Mouse (Mus musculus) layer of hippocampus, adult 18-20 months (tissue): Measurements from ENCODE around the gene Cggbp1. TPM values are rescaled to one million over a fixed set of nuclear protein-coding genes. Genes with fewer than 3 reads are reported as not detected.

Experiments used
- DNase-seq, 2 experiments: peaks; one replicate each; pipeline ENCODE4 v3.0.0; 2022; ENCODE audit warnings: low spot score in 2 of 2
- total RNA-seq, 2 experiments: library from RNA; stranded (reverse); gene quantifications; 2 replicates each; pipeline ENCODE4 v1.2.3; 2021

Gene Cggbp1
- total RNA-seq, 2 experiments from 2014 or later, result 62.7 to 64.9 TPM

DNA sequence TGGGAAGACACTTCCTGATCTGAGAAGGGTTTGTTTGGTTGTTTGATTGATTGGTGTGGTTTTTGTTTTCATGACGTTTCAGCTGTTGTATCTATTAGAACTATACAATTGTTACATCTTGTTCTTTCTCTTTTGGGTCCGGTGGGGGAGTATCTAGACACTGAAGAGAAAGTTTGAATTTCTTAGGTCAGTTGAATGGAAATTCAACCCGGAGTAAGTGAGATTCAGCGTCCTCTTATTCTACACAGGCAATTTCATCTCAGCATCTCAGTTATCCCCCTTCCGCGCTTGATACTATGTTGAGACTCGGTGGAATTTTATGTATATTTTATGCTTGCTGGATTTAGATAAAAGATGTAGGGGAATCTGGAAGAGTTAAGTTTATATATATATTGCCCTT lies 21.0 kb downstream of the Cggbp1 start:
- no peak for DNase-seq

DNA sequence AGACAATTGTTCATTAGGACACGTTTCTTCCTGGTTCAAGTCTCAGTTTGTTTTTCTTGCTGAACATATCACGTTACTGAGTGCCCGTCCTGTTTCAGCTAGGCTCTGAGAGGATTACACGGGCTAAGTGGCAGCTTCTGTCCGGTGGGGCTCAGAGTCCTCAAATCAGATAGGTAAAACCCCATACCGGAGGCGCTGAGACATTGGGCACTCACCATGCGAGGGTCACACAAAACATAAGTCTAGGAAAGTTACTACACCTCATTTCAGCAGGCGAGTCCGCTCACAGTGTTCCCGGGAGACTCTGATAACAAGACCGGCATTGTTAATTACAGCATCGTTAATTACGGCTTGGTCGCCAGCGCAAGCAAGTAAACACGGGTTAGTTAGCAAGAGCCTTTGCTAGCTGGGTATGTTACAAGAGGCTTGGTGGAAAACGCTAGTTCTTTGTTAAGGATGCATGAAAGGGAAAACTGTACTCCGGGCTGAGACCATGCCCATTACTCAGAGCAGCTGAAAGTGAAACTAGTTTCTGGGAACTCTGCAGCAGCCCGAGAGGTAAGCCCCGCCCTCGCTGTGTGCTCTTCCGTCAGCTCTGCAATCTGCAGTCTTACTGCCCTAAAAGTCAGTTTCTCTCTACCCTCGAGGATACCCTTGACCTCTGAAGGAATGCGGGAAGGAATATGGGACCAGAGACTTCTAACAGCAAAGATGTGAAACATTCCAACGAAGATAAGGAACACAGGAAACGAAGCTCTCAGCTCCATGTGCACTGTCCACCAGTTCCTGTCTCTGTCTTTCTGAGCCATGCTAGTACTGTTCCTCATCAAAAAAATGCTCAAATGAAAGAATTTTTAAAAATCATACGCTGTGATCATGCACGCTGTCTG lies 21.9 kb downstream of the Cggbp1 start:
- peak; percentile 16 to 55 for DNase-seq

- DNase-seq, result no peak
These were observed 23.6 kb downstream of the Cggbp1 start for GRCm38 (mm10) chr16:64875384-64875783.

DNA sequence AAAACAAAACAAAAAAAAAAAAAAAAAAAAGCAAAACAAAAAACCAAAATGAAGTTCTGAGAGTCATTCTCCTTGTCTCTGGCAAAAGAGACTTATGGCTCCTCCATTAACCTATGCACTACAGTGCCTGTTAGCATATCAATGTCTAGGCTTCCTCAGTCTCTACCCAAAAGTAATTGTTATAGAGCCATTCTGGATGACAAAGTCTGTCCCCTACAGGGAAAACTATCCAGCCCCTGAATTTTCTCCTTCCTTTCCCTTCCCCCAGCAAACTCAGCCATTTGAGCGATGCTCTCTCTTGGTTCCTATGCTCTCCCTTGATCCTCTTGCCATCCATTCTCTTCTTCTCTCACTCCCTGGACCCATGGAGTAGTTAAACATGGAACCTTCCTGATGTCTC lies 24.0 kb downstream of the Cggbp1 start:
- no peak for DNase-seq

DNA sequence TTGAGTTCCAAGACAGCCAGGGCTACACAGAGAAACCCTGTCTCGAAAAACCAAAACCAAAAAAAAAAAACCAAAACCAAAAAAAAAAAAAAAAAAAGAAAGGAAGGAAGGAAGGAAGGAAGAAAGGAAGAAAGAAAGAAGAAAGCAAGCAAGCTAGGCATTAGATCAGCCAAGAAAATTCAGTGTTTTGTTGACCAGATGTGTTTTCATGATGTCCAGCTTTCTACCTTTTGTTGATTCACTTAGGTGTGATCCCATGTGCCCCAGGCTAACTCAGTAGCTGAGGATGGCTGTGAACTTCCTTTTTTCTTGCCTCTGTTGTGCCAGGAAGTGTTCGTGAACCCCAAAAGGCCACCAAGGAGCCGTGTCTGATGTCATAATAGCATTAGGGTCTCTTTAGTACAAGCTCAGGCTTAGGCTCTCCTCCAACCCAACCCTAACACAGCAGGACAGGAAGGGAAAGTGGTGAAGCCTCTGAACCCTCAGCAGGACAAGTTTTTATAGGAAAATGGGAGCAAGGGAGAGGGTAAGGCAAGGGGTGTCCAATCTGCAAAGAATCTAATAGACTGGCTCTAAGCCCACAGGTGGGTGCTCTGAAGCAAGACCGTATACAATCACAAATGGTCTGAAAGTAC lies 25.0 kb downstream of the Cggbp1 start:
- no peak for DNase-seq

DNA sequence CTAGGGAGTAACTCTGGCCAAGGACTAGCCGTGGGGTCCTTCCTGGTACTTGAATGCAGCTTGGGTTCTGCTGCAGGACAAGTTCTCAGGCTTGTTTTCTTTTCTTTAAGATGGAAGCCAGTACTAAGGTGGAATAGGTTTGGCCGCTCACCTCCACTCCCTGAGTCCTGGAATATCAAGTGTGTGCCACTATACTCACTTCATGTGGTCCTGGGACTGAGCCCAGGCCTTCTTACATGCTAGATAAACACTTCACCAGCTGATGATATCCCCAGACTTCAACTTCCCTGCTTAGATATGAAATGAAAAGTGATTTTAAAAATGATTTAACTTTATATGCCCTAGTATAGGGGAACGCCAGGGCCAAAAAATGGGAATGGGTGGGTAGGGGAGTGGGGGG lies 25.5 kb downstream of the Cggbp1 start:
- no peak for DNase-seq

- DNase-seq, result no peak
These were observed 26.9 kb downstream of the Cggbp1 start for GRCm38 (mm10) chr16:64878611-64879132.

GRCm38 (mm10) chr16:64879735-64880134 lies 27.9 kb downstream of the Cggbp1 start:
- DNase-seq, result no peak

DNA sequence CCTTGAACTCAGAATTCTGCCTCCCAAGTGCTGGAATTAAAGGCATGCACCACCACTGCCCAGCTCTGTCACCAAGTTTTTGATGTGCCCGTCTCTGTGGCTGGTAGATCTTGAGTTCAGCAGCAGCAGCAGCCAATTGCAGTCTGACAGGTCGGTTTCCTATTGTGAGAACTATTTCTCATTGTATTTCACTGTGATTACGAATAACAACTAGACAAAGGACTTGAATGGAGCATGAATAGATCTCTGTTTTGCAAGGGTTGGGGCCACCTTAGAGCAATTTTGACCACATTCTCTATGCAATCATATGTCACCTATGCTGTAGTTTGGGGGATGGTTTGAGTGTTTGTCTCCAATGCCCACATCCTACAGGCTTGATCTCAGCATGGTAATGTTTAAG lies 29.2 kb downstream of the Cggbp1 start:
- no peak for DNase-seq

GRCm38 (mm10) chr16:64881442-64881841 lies 29.6 kb downstream of the Cggbp1 start:
- no peak for DNase-seq

DNA sequence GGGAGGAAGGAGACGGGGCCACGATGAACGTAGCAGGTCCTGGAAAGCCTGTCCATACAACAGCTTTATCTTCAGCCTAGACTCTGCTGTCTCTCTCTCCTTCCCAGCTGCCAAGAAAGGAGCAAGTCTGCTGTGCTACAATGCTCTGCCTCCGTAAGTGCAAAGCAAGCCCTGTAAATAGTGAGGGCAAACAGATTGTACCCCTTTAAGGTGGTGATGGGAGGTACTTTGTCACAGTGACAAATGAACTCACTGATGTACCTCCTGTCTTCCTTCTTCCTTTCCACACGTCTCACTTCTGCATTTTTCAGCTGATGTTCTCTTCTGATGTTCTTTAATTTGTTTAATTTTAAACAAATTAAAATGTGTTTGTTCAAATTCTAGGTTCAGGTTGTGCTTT lies 32.1 kb downstream of the Cggbp1 start:
- no peak for DNase-seq

GRCm38 (mm10) chr16:64884420-64884838 lies 32.6 kb downstream of the Cggbp1 start:
- DNase-seq, result no peak

DNA sequence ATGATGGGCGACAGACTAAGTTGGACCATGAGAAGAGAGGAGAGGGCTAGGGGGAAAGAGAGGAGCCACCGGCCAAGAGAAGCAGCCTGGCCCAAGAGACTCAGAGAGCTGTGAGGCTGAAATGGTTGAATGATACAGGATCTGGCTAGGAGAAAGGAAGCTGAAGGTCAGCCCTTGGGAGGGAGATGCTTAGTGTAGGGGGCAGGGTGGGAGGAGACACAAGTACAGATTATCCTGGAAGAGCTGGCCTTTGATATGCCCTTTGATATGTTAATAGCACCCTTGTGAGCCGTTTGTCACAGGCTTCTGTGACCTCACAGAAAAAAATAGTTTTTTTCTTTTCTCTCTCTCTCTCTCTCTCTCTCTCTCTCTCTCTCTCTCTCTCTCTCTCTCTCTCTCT lies 33.3 kb downstream of the Cggbp1 start:
- DNase-seq, result no peak

- DNase-seq, result no peak
These were observed 33.8 kb downstream of the Cggbp1 start for GRCm38 (mm10) chr16:64885547-64885946.

DNA sequence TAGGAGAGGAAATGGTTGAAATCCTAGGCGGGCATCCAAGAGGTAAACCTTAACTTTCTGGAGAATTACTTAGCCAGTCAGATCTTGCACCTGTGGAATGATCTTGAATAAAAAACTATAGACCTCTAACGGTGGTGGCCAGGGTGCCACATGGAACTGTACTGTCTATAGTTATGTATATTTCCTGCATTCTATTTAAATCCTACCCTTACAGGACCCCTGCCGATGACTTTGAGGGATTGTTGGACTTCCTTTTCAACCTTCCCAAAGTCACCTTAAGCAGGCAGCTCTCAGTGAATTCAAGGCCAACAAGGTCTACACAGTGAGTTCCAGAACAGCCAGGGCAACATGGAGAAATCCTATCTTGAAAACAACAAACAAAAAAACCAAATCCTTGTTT lies 37.7 kb downstream of the Cggbp1 start:
- no peak for DNase-seq

DNA sequence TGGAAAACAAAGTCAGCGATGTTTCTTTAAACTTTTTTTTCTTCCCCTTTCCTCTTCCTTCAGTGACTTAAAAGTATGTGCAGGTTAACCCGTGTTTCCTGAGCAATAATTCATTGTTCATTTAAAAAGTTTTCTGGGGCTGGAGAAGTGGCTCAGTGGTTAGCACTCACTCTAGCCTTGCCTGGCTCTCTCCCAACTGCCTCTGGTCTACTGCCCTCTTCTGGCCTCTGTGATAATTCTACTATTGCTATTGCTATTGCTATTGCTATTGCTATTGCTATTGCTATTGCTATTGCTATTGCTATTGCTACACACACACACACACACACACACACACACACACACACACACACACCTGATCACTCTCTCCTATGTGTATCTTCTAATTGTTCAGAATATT lies 47.3 kb downstream of the Cggbp1 start:
- no peak for DNase-seq

DNA sequence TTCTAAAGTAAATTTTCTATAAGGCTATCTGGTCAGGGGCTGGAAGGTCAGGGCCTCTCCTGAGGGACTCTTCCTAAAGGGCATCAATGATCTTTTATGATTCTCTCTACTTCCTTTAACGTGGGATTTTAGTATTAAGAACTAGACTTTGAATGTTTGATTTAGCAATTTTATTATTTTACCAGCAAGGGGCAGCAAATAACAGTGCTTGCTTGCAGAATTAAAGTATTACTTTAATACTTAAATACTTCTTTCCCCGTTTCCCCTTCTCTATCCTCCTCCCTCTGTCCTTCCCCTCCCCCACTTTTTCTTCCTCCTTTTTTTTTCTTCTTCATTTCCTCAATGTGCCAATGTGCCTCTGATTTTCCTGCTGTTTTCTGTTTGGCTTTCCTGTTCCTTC lies 51.5 kb downstream of the Cggbp1 start:
- no peak for DNase-seq

DNA sequence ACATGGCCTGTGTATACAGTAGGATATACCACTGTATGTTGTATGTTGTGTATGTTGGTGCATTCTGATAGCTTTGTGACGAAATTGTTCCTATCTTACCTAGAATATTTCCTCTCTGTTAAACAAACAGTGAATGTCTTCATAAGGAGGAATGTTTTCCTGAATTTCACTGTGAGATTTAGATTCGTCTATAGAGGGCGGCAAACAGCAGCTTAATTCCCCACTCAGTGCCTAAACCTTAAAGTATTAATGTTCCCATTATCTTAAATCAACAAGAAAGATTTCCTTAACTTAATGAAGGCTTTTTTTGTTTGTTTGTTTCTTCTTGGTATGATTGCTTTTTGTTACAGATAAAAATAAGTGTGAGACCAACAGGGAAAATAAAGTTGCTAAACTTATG lies 55.3 kb downstream of the Cggbp1 start:
- peak in 1 of 2 experiments; percentile 25 for DNase-seq

DNA sequence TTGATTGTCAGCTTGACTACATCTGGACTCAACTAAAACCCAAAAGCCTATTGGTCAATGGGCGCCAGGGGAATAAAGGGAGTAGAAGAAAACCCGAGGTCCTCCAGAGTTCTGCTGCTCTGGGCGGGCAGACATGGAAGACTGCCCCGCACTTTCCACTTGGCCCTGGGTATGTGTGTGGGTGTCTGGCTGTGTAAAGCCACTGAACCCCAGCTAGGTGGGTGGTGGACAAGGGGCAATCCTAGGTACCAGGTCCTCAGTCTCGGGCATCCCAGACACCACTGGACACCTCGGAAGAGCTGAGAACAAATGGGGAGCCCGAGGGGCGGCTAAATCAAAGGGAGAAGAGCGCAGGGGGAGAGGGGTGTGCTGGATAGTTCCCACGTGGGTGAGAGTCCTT lies 57.0 kb downstream of the Cggbp1 start:
- no peak for DNase-seq
